Mouse (Mus musculus): ENCODE data around the gene Mgat4e. TPM values are rescaled to one million over a fixed set of nuclear protein-coding genes. Genes with fewer than 3 reads are reported as not detected.
"Not testable (repeated sequence)": the region's sequence is repeated elsewhere in the genome, so short reads cannot be mapped to it uniquely, and the experiment has no call there.

Mgat4e gene
- total RNA-seq, 4 experiments from 2014 or later: not detected

DNA sequence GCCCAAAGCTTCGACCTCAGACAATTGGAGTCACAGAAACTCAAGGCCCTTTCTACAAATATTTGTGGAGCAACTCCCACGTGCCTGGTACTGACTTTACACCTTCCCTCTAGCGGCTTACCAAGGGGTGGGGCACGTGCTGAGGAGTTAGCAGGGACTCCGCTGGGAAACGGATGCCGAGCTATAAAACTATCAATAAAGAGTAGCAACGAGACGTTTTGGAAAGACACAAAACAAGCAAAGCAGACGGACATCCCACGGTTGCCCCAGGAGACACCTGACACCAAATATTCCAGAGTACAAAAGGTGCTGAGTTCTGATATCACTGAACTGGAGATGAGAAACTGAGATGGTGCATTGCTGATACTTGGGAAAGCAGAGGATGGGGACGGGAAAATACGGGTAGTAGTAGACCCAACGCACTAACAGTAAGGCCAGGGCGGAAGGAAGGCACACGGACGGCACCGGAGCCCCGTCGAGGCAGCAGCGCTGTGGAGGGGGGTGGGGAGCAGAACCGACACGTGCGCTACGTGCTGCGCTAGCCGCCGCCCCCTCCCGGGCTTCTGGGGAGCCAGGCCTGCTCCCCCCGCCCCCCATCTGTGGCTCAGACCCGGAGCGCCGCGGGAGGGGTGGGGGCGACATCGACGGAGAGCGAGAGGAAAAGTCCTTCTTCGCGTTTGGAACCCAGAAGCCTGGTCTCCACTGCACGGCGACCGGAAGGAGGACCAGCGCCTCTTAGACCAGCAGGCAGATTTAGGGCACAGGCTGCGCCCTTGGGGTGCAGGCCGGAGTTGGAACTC is 6.6 kb upstream of the Mgat4e start:
- peak in 1 of 2 experiments; percentile 20 for DNase-seq (ENCODE audit: low spot score in 2 of 2)

DNA sequence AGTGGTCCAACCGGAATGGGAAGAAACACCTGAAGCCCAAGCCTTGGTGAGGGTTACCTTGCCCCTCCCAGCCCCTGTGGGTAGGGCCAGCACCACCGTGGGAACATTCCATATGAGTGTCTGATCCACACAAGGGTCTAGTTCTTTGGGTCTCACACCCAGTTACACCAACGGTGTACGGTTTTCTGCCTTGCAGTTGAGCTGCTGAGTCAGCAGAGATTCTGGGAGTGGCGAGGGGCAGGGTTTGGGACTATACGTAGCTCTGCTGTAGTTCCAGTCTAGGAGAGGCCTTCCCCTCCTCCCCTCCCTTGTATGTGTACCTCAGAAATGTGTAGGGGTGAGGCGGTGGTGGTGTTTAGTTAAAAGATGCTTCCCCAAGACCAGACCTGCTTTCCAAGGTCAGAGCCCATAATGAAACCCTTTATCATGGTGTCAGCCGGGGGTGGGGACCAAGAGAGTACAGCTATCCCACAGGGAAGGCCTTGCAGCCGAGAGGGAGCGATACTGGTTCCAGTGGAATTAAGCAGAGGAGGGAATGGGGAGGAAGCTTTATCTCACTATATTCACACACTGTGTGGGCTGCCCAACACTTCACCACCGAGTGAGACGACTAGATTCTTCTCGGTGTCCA is 5.9 kb upstream of the Mgat4e start:
- DNase-seq (ENCODE audit: low spot score in 2 of 2): no peak

- DNase-seq (ENCODE audit: low spot score in 2 of 2): no peak
Observed at GRCm38 (mm10) chr1:134552396-134552795, 2.9 kb upstream of the Mgat4e start.

GRCm38 (mm10) chr1:134551869-134552268 is 2.4 kb upstream of the Mgat4e start:
- no peak for DNase-seq (ENCODE audit: low spot score in 2 of 2)

GRCm38 (mm10) chr1:134548231-134548630 is 1.3 kb downstream of the Mgat4e start:
- no peak for DNase-seq (ENCODE audit: low spot score in 2 of 2)

- no peak for DNase-seq (ENCODE audit: low spot score in 2 of 2)
Observed at GRCm38 (mm10) chr1:134540610-134541009, 8.9 kb downstream of the Mgat4e start.

DNA sequence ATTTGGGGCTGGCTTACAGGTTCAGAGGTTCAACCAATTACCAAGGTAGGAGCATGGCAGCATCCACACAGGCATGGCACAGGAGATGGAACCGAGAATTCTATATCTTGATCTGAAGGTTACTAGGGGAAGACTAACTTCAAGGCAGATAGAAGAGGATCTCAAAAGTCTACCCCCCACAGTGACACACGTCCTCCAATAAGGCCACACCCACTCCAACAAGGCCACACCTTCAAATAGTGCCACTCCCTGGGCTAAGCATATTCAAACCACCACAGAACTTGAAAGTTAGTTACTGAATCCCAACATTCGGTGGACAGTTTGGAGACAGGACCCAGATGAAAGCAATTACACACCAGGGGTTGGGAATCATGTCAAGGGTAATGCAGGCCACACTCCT is 14.0 kb downstream of the Mgat4e start:
- DNase-seq (ENCODE audit: low spot score in 2 of 2): no peak

- DNase-seq (ENCODE audit: low spot score in 2 of 2): no peak
Observed at GRCm38 (mm10) chr1:134535054-134535453, 14.4 kb downstream of the Mgat4e start.

DNA sequence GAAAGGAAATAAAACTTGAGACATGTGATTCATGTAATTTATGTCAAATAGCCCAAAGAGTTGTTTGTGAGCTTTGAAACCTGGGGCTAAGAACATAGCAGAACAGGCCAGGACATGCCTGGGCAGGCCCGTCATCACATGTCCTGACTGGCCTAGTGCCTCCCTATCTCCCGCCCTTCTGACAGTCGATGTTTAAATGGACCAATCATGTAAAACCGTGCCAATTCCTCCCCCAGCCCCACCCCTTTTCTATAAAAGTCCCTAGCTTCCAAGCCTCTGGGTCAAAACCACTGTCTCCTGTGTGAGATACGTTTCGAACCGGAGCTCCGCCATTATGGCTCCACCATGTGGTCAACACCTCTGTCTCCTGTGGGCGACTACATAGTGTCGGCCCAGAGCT is 15.8 kb downstream of the Mgat4e start:
- DNase-seq (ENCODE audit: low spot score in 2 of 2): not testable (repeated sequence)

DNA sequence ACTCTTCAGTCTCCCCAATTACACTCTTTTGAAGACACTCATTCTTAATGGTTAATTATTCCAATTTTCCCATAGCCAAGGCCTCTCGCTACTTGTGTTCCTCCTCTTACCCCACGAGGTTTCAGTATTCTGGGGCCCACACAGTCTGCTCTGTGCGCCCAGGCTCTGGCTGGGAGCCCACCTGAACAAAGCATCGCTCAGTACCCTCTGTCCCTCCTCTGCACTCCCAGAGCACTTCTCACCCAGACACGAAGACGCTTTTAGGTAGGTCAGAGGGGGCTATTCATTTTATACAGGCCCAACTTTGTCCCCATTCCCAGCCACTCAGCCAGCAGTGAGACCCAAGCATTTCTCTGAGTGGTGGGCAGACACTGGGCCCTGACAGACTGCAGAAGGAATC is 18.9 kb downstream of the Mgat4e start:
- DNase-seq (ENCODE audit: low spot score in 2 of 2): no peak

- no peak for DNase-seq (ENCODE audit: low spot score in 2 of 2)
Observed at GRCm38 (mm10) chr1:134526752-134527151, 22.7 kb downstream of the Mgat4e start.

DNA sequence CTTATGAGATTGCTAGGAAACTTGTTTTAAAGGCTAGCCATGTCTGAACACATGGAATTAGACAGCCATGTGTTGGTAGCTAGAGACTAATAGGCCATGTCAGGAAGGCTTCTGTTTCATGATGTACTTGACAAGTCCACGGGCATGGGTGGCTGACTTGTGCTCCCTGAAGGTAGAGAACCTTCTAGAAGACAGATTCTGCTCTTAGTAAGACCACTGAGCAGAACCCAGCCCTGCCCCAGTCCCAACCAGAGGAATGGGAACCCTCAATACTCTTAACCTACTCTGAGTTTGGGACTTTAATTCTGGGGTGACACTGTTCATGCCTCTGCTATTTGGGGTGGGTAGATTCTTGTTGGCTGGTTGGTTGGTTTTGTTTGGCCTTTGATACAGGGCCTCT is 24.5 kb downstream of the Mgat4e start:
- DNase-seq (ENCODE audit: low spot score in 2 of 2): no peak

GRCm38 (mm10) chr1:134524424-134524823 is 25.1 kb downstream of the Mgat4e start:
- no peak for DNase-seq (ENCODE audit: low spot score in 2 of 2)

- no peak for DNase-seq (ENCODE audit: low spot score in 2 of 2)
Observed at GRCm38 (mm10) chr1:134522325-134522724, 27.2 kb downstream of the Mgat4e start.

- DNase-seq (ENCODE audit: low spot score in 2 of 2): no peak
Observed at GRCm38 (mm10) chr1:134521163-134521562, 28.3 kb downstream of the Mgat4e start.

DNA sequence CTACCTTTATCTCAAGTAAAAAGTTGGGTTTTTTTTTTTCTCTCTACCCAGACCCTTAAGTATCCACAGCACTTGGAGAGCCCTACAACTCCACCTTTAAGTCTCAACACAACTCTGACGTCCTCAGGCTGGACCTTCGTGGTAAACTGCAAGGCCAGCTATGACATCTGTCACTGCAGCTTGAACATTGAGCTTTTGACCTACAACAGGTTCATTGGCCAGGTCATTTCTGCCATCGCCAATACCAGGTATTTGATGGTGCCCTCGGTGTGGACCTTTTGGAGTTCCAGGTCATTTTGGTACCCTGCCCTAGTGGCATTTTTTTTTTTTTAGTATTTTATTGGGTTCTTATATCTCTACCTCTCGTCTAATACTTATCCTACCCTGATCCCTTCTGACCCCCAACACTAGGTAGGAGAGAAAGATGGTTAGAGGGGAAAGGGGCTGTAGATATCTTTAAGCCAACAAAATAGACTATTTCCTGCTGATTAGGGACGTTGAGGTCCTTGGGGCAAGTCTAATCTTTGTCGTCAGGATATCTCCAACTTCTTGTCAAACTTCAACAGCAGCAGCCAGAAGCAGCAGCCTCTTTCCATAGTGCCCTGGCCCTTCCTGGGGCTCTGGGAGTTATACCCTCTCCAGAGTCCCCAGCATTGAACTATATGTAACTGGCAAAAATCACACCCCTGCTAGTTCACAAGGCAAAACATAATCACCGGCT is 29.3 kb downstream of the Mgat4e start:
- no peak for DNase-seq (ENCODE audit: low spot score in 2 of 2)

DNA sequence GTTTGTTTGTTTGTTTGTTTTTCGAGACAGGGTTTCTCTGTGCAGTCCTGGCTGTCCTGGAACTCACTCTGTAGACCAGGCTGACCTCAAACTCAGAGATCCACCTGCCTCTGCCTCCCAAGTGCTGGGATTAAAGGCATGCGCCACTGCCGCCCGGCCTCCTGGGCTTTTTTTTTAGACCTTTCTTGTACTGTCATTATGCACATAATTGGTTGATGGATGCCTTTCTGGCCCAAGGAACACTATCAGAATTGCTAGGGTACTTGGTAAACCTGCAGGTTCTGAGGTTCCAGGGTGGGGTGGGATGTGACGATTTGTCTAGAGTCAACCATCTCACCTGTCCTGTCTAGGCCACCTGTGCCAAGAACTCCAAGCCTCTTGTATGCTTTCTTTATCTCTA is 30.3 kb downstream of the Mgat4e start:
- DNase-seq (ENCODE audit: low spot score in 2 of 2): not testable (repeated sequence)

DNA sequence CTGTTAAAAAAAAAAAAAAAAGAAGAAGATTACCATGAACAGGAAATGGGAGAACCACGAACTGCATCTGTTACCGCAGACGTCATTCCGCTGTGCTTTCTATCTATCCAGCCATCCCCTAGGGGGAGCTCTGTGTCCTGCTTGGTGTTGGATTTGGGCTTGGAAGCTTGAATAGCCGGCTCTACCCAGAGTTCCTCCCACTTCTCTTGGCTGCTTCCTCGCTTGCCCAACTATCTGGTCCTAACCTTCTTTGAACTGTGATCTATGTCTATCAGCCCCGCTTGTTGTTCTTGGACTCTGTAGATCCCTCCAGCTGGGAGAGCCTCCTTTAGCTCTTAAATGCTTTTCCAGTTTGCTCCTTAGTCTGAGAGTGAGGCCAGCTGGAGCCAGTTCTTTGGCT is 30.8 kb downstream of the Mgat4e start:
- DNase-seq (ENCODE audit: low spot score in 2 of 2): peak; percentile 80 to 83

- DNase-seq (ENCODE audit: low spot score in 2 of 2): not testable (repeated sequence)
Observed at GRCm38 (mm10) chr1:134517841-134518240, 31.6 kb downstream of the Mgat4e start.

- no peak for DNase-seq (ENCODE audit: low spot score in 2 of 2)
Observed at GRCm38 (mm10) chr1:134516491-134517198, 32.8 kb downstream of the Mgat4e start.

- DNase-seq (ENCODE audit: low spot score in 2 of 2): no peak
Observed at GRCm38 (mm10) chr1:134515891-134516290, 33.6 kb downstream of the Mgat4e start.

Data from gastrocnemius, adult 8-10 months (tissue).